Mouse (Mus musculus) myocyte (in vitro differentiated cells): Measurements from ENCODE around the gene Kansl2. TPM values are rescaled to one million over a fixed set of nuclear protein-coding genes. Genes with fewer than 3 reads are reported as not detected.

Experiments
- H3K27me3 ChIP-seq: one replicate; pipeline ENCODE4 v1.6.1; 2011; ENCODE audit not compliant: control insufficient read depth, insufficient read depth, insufficient read length
- H3K36me3 ChIP-seq: one replicate; pipeline ENCODE4 v1.6.1; 2011; ENCODE audit not compliant: control insufficient read depth, insufficient read depth
- H3K4me2 ChIP-seq: one replicate; pipeline ENCODE4 v1.6.1; 2011; ENCODE audit warnings: low read depth, control low read depth
- H3K4me3 ChIP-seq: one replicate; pipeline ENCODE4 v1.5.1; 2011; ENCODE audit warnings: mild to moderate bottlenecking, control low read depth, moderate library complexity
- H3K79me2 ChIP-seq: one replicate; pipeline ENCODE4 v1.6.1; 2011; ENCODE audit not compliant: control insufficient read depth, insufficient read depth
- H3ac ChIP-seq: one replicate; pipeline ENCODE4 v1.6.1; 2011; ENCODE audit not compliant: control insufficient read depth, insufficient read length
- CEBPB ChIP-seq: IDR thresholded peaks from 2 replicates; pipeline ENCODE4 v1.6.1; 2011; ENCODE audit warnings: mild to moderate bottlenecking, moderate library complexity; ENCODE audit not compliant: poor library complexity, insufficient read depth, severe bottlenecking
- E2F4 ChIP-seq: IDR thresholded peaks from one replicate; pipeline ENCODE4 v1.6.1; 2011; ENCODE audit warnings: mild to moderate bottlenecking, control low read depth, moderate library complexity; ENCODE audit not compliant: insufficient read depth
- MAX ChIP-seq: IDR thresholded peaks from one replicate; pipeline ENCODE4 v1.6.1; 2011; ENCODE audit warnings: low read depth, mild to moderate bottlenecking, control low read depth
- MYOD1 ChIP-seq, 3 experiments: IDR thresholded peaks; one replicate each; pipeline ENCODE4 v1.6.1; 2011; ENCODE audit warnings: control low read depth in 2 of 3, low read depth in 2 of 3, mild to moderate bottlenecking in 2 of 3, moderate library complexity in 1 of 3; ENCODE audit not compliant: insufficient read length in 2 of 3, control insufficient read depth in 1 of 3
- MYOG ChIP-seq, 3 experiments: IDR thresholded peaks; one replicate each; pipeline ENCODE4 v1.6.1; 2011; ENCODE audit warnings: control low read depth in 2 of 3, low read depth in 2 of 3, mild to moderate bottlenecking in 2 of 3; ENCODE audit not compliant: insufficient read length in 2 of 3, control insufficient read depth in 1 of 3, insufficient read depth in 1 of 3
- POLR2A ChIP-seq: IDR thresholded peaks from one replicate; pipeline ENCODE4 v1.6.1; 2011; ENCODE audit warnings: low read depth, mild to moderate bottlenecking, control low read depth, moderate library complexity; ENCODE audit not compliant: insufficient read length
- POLR2AphosphoS2 ChIP-seq: IDR thresholded peaks from one replicate; pipeline ENCODE4 v1.6.1; 2011; ENCODE audit warnings: low read depth, control low read depth; ENCODE audit not compliant: insufficient read length
- REST ChIP-seq: IDR thresholded peaks from one replicate; pipeline ENCODE4 v1.6.1; 2011; ENCODE audit warnings: mild to moderate bottlenecking, control low read depth, moderate library complexity; ENCODE audit not compliant: insufficient read depth, insufficient read length
- SRF ChIP-seq: IDR thresholded peaks from one replicate; pipeline ENCODE4 v1.6.1; 2011; ENCODE audit warnings: low read depth; ENCODE audit not compliant: control insufficient read depth, insufficient read length
- TCF12 ChIP-seq: IDR thresholded peaks from one replicate; pipeline ENCODE4 v1.6.1; 2011; ENCODE audit warnings: mild to moderate bottlenecking, control low read depth; ENCODE audit not compliant: poor library complexity, insufficient read depth, severe bottlenecking
- TCF3 ChIP-seq: IDR thresholded peaks from one replicate; pipeline ENCODE4 v1.6.1; 2011; ENCODE audit warnings: low read depth, control low read depth; ENCODE audit not compliant: insufficient read length
- USF1 ChIP-seq: IDR thresholded peaks from one replicate; pipeline ENCODE4 v1.6.1; 2011; ENCODE audit warnings: low read depth, mild to moderate bottlenecking, control low read depth, moderate library complexity
- polyA plus RNA-seq: library from polyadenylated mRNA; unstranded; fragments of >200 nt; fragmentation: generic; extraction: Trizol; gene quantifications from one replicate; pipeline ENCODE4 v1.2.1, GENCODE M21; 2012; ENCODE audit warnings: missing spikeins

Kansl2 gene
- polyA plus RNA-seq, 1 experiment = 109 TPM

DNA sequence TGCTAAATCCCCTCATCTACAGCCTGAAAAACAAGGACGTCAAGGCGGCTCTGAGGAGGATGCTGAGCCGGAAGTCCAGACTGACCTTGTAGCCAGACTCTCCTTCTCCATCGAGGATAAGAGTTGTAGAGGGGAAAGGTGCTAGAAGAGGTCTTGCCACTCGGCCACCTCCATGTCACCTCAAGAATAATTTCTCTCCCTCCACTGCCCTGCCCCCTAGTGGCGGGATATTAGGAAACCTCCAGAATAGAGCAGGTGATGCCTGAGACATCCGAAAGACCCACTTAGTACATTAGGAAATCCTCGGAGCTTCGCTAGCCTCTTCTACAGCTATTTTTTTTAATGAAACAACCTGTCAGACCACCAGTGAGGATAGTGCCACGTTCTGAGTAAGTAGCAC is 58.7 kb downstream of the Kansl2 start:
- Histone ChIP-seq H3K4me2 (no peak overlapping the region), H3K27me3 (peaks cover 79% of the 10 kb centered on the region), H3K79me2 (no peaks in the 10 kb centered on the region), H3K4me3 (no peak overlapping the region), H3K36me3 (no peaks in the 10 kb centered on the region), H3ac (no peak overlapping the region)
- no peak for TF ChIP-seq POLR2AphosphoS2
- no peak for TF ChIP-seq TCF3
- no peak for TF ChIP-seq MAX
- TF ChIP-seq TCF12 = no peak
- TF ChIP-seq SRF = no peak
- TF ChIP-seq MYOG (IDR thresholded peaks at IDR 0.05; ENCODE audit: control insufficient read depth in 1 of 3, insufficient read depth in 1 of 3, insufficient read length in 2 of 3, low read depth in 2 of 3) = no peak
- no peak for TF ChIP-seq USF1
- no peak for TF ChIP-seq MYOD1 (IDR thresholded peaks at IDR 0.05; ENCODE audit: control insufficient read depth in 1 of 3, insufficient read length in 2 of 3, low read depth in 2 of 3)
- TF ChIP-seq REST = no peak
- no peak for TF ChIP-seq E2F4
- no peak for TF ChIP-seq CEBPB
- no peak for TF ChIP-seq POLR2A

DNA sequence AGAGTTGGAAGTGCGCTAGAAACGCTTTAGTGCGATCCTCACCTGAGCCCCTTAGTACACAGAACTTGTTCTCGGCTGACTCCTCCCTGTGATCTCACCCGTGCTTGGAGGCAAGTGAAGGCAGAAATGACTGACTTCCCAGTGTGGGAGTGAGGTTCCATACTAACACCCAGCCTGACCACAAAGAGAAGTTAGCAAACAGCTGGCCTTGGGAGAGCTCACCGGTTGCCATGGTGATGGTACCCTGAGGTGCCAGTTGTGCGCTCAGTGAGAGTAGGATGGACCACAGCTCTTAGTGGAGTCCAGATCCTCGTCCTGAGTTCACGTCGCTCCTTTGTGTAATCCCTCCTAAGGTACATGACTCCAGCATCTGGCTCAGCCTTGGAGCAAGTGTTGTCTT is 59.1 kb downstream of the Kansl2 start:
- peaks cover 79% of the 10 kb centered on the region for H3K27me3 ChIP-seq
- H3ac ChIP-seq = no peak overlapping the region
- TF ChIP-seq MYOG (IDR thresholded peaks at IDR 0.05; ENCODE audit: control insufficient read depth in 1 of 3, insufficient read depth in 1 of 3, insufficient read length in 2 of 3, low read depth in 2 of 3) = no peak
- TF ChIP-seq REST = no peak
- no peak for TF ChIP-seq MAX
- peak in 1 of 3 experiments; percentile 19 for TF ChIP-seq MYOD1 (IDR thresholded peaks at IDR 0.05; ENCODE audit: control insufficient read depth in 1 of 3, insufficient read length in 2 of 3, low read depth in 2 of 3)
- TF ChIP-seq SRF = no peak
- no peaks in the 10 kb centered on the region for H3K79me2 ChIP-seq
- H3K4me2 ChIP-seq = no peak overlapping the region
- no peaks in the 10 kb centered on the region for H3K36me3 ChIP-seq
- H3K4me3 ChIP-seq = no peak overlapping the region

DNA sequence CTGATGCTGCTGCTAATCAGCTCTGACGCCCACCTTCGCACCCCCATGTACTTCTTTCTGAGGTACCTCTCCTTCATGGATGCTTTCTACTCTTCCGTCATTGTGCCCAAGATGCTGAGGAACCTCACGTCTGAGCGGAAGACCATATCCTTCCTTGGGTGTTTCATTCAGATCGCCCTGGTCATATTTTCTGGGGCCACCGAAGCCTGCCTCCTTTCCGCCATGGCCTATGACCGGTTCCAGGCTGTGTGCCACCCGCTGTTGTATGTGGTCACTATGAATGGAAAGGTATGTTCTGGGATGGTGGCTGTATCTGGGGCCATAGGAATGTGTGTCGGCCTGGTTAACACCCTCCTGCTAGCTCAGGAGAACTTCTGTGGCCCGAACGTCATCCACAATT is 62.5 kb downstream of the Kansl2 start:
- H3ac ChIP-seq = no peak overlapping the region
- H3K4me2 ChIP-seq = no peak overlapping the region
- no peaks in the 10 kb centered on the region for H3K36me3 ChIP-seq
- H3K27me3 ChIP-seq = peaks cover 79% of the 10 kb centered on the region
- no peak overlapping the region for H3K4me3 ChIP-seq
- TF ChIP-seq TCF3 = no peak
- TF ChIP-seq MYOD1 (IDR thresholded peaks at IDR 0.05; ENCODE audit: control insufficient read depth in 1 of 3, insufficient read length in 2 of 3, low read depth in 2 of 3) = no peak
- TF ChIP-seq REST = no peak
- TF ChIP-seq MYOG (IDR thresholded peaks at IDR 0.05; ENCODE audit: control insufficient read depth in 1 of 3, insufficient read depth in 1 of 3, insufficient read length in 2 of 3, low read depth in 2 of 3) = no peak
- no peak for TF ChIP-seq POLR2A
- no peak for TF ChIP-seq E2F4
- H3K79me2 ChIP-seq = no peaks in the 10 kb centered on the region

DNA sequence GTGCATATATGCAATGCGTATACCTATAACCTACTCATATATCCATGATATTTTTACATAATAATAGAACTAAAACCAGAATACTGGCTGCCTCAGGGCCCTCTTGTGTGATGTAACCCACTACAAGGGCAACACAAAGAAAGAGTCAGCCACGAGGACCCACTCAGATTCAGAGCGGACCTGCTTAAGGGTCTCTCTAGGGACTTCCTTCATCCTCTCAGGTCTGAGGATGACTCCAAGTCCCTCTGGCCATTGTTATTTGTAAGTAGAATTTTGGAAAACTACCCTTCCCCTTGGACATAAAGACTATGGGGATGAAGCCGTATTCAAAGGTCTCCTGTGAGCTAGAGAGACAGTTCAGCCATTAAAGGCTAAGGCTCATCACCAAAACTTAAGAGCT is 64.5 kb downstream of the Kansl2 start, which contains the start of gene OR5BS1P:
OR5BS1P (plus strand) TSS at position 301 of the 400 bp plus-strand sequence.
- no peak within 1 kb of the TSS for H3K4me3 ChIP-seq
- no peak within 1 kb of the TSS for H3ac ChIP-seq
- no peaks in the 10 kb centered on the region for H3K79me2 ChIP-seq
- H3K4me2 ChIP-seq = no peak within 1 kb of the TSS
- H3K36me3 ChIP-seq = no peaks in the 10 kb centered on the region
- H3K27me3 ChIP-seq = peaks cover 75% of the 10 kb centered on the region
- TF ChIP-seq MYOG (IDR thresholded peaks at IDR 0.05; ENCODE audit: control insufficient read depth in 1 of 3, insufficient read depth in 1 of 3, insufficient read length in 2 of 3, low read depth in 2 of 3) = no peak

Other genes with a start within 250 kb of the Kansl2 start
- not detected for gene Zfp641, start 238.1 kb downstream of the Kansl2 start, polyA plus RNA-seq
- gene Olfr285, start 216.9 kb downstream of the Kansl2 start, polyA plus RNA-seq = not detected
- not detected for gene Olfr284, start 193.3 kb downstream of the Kansl2 start, polyA plus RNA-seq
- gene Olfr283, start 153.3 kb downstream of the Kansl2 start, polyA plus RNA-seq = not detected
- gene Olfr282, start 103.0 kb downstream of the Kansl2 start, polyA plus RNA-seq = not detected
- gene Olfr281, start 81.7 kb downstream of the Kansl2 start, polyA plus RNA-seq = not detected
- not detected for gene OR5BS1P, start 64.4 kb downstream of the Kansl2 start, polyA plus RNA-seq
- not detected for gene Lalba, start 51.5 kb downstream of the Kansl2 start, polyA plus RNA-seq
- gene Olfr279, start 41.9 kb downstream of the Kansl2 start, polyA plus RNA-seq = not detected
- 12.6 TPM for gene Ccnt1, start 36.7 kb upstream of the Kansl2 start, polyA plus RNA-seq
- 0.10 TPM for gene 4930415O20Rik, start 36.7 kb upstream of the Kansl2 start, polyA plus RNA-seq
- gene Adcy6, start 75.8 kb upstream of the Kansl2 start, polyA plus RNA-seq = 32.4 TPM
- gene Cacnb3, start 96.6 kb upstream of the Kansl2 start, polyA plus RNA-seq = 80.8 TPM
- gene Ddx23, start 128.6 kb upstream of the Kansl2 start, polyA plus RNA-seq = 102 TPM
- 14.4 TPM for gene Rnd1, start 143.2 kb upstream of the Kansl2 start, polyA plus RNA-seq
- gene Ccdc65, start 173.9 kb upstream of the Kansl2 start, polyA plus RNA-seq = 2.4 TPM
- 52.9 TPM for gene Fkbp11, start 193.9 kb upstream of the Kansl2 start, polyA plus RNA-seq
- 72.0 TPM for gene Arf3, start 228.9 kb upstream of the Kansl2 start, polyA plus RNA-seq
- 3.3 TPM for gene Wnt10b, start 243.9 kb upstream of the Kansl2 start, polyA plus RNA-seq